Mouse (Mus musculus) liver, postnatal 0 days (tissue): ENCODE results near the gene Usf1. TPM values are rescaled to one million over a fixed set of nuclear protein-coding genes. Genes with fewer than 3 reads are reported as not detected.

ENCODE experiments used
- ATAC-seq: fragments of 200-750 bp; cut with Nextera tagmentation; 2 replicates; pipeline ENCODE4 v1.8.0; 2017; ENCODE audit warnings: mild to moderate bottlenecking, moderate library complexity
- DNase-seq: peaks from one replicate; pipeline ENCODE4 v3.0.0-alpha.2; 2016
- H3K27ac ChIP-seq: fragments of 300-500 bp; sonication (generic); 2 replicates; pipeline ENCODE4 v1.5.1; 2014; ENCODE audit warnings: antibody characterized with exemption, moderate library complexity, mild to moderate bottlenecking, low read depth
- H3K27me3 ChIP-seq: fragments of 300-500 bp; sonication (generic); 2 replicates; pipeline ENCODE4 v1.6.1; 2014; ENCODE audit warnings: low read length, control low read depth, mixed read lengths; ENCODE audit not compliant: insufficient read depth
- H3K36me3 ChIP-seq: fragments of 300-500 bp; sonication (generic); replicated peaks from 2 replicates; pipeline ENCODE4 v1.6.1; 2014; ENCODE audit warnings: mild to moderate bottlenecking, control low read depth, low read length, moderate library complexity, mixed read lengths; ENCODE audit not compliant: insufficient read depth
- H3K4me1 ChIP-seq: fragments of 300-500 bp; sonication (generic); 2 replicates; pipeline ENCODE4 v1.6.1; 2014; ENCODE audit warnings: antibody characterized with exemption, mild to moderate bottlenecking, control low read depth; ENCODE audit not compliant: insufficient read depth
- H3K4me2 ChIP-seq: fragments of 300-500 bp; sonication (generic); 2 replicates; pipeline ENCODE4 v1.6.1; 2014; ENCODE audit warnings: low read depth, mild to moderate bottlenecking, low read length, moderate library complexity, mixed read lengths
- H3K4me3 ChIP-seq: fragments of 300-500 bp; sonication (generic); 2 replicates; pipeline ENCODE4 v1.5.1; 2014; ENCODE audit warnings: low read depth, low read length
- H3K9ac ChIP-seq: fragments of 300-500 bp; sonication (generic); replicated peaks from 2 replicates; pipeline ENCODE4 v1.6.1; 2014; ENCODE audit warnings: mild to moderate bottlenecking, moderate library complexity
- H3K9me3 ChIP-seq: fragments of 300-500 bp; sonication (generic); 2 replicates; pipeline ENCODE4 v1.6.1; 2016; ENCODE audit warnings: mild to moderate bottlenecking, control low read depth, low read length, mixed read lengths
- CTCF ChIP-seq: sonication (generic); IDR thresholded peaks from 2 replicates; pipeline ENCODE4 v1.5.1; 2016; ENCODE audit warnings: antibody characterized with exemption, low read depth
- EP300 ChIP-seq: IDR thresholded peaks from 2 replicates; pipeline ENCODE4 v1.6.1; 2016; ENCODE audit warnings: antibody characterized with exemption, low read depth, mild to moderate bottlenecking
- WGBS: fragments of 180-500 bp; shearing (Covaris S2); extraction: QIAGEN DNeasy Blood & Tissue Kit; methylation state at CpG from one replicate; pipeline ENCODE4 v1.1.7; 2014; ENCODE audit not compliant: insufficient replicate concordance; 5-methylcytosine and 5-hydroxymethylcytosine counted together
- polyA plus RNA-seq: library from polyadenylated mRNA; unstranded; fragments of >200 nt; fragmentation: Nextera tagmentation; extraction: Ambion mirVana; gene quantifications from 2 replicates; pipeline ENCODE4 v1.2.1, GENCODE M21; 2015

The Usf1 gene
- polyA plus RNA-seq, 1 experiment from 2014 or later = 25.4 TPM

DNA sequence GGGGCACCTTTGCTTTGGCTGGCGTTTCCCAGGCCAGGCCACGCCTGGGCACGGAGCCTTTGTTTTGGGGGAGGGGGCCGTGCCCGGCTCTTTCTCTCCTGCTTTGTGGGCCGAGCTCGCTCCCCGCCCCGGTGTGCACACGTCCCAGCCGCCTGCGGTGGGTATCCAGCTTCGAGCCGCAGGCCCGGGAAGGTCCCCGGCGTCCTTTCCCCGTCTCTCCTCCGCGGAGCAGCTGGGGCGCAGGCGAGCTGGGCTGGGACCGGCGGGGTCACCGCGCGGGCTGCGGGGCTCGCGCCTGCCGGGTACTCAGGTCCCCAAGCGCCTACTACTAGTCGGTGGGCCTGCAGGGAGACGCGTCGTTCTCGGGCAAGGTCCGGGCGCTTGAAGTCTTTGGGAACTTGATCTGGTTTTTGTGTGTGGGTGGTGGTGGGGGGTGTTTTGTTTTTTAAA is 404 bp downstream of the Usf1 start:
- H3K9me3 ChIP-seq = no peaks in the 10 kb centered on the region
- H3K27me3 ChIP-seq = no peaks in the 10 kb centered on the region
- ATAC-seq (peak; percentile 75), DNase-seq (no peak)
- H3K36me3 ChIP-seq = peaks cover 10% of the 10 kb centered on the region
- peaks cover 18% of the 10 kb centered on the region for H3K4me1 ChIP-seq
- peak overlapping the region; percentile 98 for H3K9ac ChIP-seq
- H3K4me3 ChIP-seq = peak overlapping the region; percentile 100
- peak overlapping the region; percentile 95 for H3K27ac ChIP-seq
- WGBS = under 1% methylated on average over 30 of the region's 39 CpGs
- TF ChIP-seq CTCF (no peak), EP300 (no peak)
- H3K4me2 ChIP-seq = peak overlapping the region; percentile 73

DNA sequence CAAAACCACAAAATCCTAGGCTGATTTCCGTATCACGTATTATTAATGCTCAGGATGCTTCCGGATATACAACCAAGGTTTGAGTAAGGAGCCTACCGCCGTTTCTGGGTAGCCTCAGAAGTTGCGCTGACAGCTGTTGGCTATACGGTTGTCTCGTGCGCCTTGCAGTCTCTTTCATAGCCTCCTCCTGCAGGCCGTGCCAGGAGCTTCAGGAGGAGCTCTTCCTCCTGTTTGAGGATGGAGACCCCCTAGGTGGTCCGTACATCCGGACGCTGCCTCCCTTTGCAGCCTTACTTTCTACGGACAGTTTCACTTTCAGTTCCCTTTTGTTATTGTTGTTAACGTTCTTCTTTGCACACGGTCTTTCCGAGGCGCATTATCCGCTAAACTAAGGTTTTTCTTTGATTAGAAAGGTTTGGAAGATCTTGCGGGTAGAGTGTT is 908 bp downstream of the Usf1 start:
- peak; percentile 55 for DNase-seq
- Histone ChIP-seq H3K4me1 (peaks cover 18% of the 10 kb centered on the region), H3K9me3 (no peaks in the 10 kb centered on the region), H3K9ac (peak overlapping the region; percentile 98), H3K27ac (peak overlapping the region; percentile 95), H3K4me2 (peak overlapping the region; percentile 73), H3K27me3 (no peaks in the 10 kb centered on the region), H3K4me3 (peak overlapping the region; percentile 100), H3K36me3 (peaks cover 15% of the 10 kb centered on the region)
- TF ChIP-seq EP300 = no peak
- 0 out of 2 replicates have a peak, but pooled peaks have one; percentile 2 for TF ChIP-seq CTCF
- 0 out of 2 replicates have a peak, but pooled peaks have one; percentile 11 for ATAC-seq
- WGBS = 0% methylated on average over 20 of the region's 20 CpGs

GRCm38 (mm10) chr1:171412446-171412845 is 1.3 kb downstream of the Usf1 start:
- ATAC-seq (no peak), DNase-seq (no peak)
- Histone ChIP-seq H3K27me3 (no peaks in the 10 kb centered on the region), H3K36me3 (peaks cover 19% of the 10 kb centered on the region), H3K9ac (peak overlapping the region; percentile 98), H3K4me3 (peak overlapping the region; percentile 100), H3K9me3 (no peaks in the 10 kb centered on the region), H3K27ac (peak overlapping the region; percentile 95), H3K4me1 (peaks cover 18% of the 10 kb centered on the region), H3K4me2 (peak overlapping the region; percentile 73)
- no peak for TF ChIP-seq CTCF
- no peak for TF ChIP-seq EP300
- WGBS = 51% methylated on average over 3 of the region's 3 CpGs

GRCm38 (mm10) chr1:171413608-171414007 is 2.5 kb downstream of the Usf1 start:
- no peaks in the 10 kb centered on the region for H3K27me3 ChIP-seq
- 72% methylated on average over 8 of the region's 8 CpGs for WGBS
- H3K4me3 ChIP-seq = no peak overlapping the region
- ATAC-seq = no peak
- no peaks in the 10 kb centered on the region for H3K9me3 ChIP-seq
- TF ChIP-seq CTCF (no peak), EP300 (no peak)
- H3K36me3 ChIP-seq = peaks cover 22% of the 10 kb centered on the region
- H3K27ac ChIP-seq = no peak overlapping the region
- H3K4me1 ChIP-seq = peaks cover 20% of the 10 kb centered on the region
- H3K9ac ChIP-seq = no peak overlapping the region
- no peak overlapping the region for H3K4me2 ChIP-seq
- DNase-seq = no peak

DNA sequence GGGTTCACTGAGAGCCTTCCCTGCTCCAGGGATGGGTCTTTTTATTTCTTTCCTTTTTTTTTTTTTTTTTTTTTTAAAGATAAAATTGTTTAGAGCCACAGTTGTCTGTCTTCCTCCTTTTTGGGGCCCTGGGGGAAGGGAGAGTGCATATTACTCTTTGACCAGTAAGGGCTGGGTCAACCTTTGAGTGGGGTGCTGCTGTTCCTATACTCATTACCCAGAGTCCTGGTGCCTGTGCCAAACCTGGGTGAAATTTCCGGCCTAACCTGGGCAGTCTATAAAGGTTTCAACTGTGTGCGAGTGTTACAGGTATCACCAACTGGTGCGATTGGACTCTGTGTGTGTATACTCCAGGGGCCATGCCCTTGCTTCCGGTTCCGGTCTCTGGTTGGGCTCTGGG is 7.5 kb downstream of the Usf1 start, which contains the start of gene Tstd1:
Gene Tstd1, plus strand, starts transcription at position 213 of the 400 bp plus-strand sequence.
- TF ChIP-seq EP300 = 0 out of 2 replicates have a peak, but pooled peaks have one; percentile 22
- TF ChIP-seq CTCF = no peak

DNA sequence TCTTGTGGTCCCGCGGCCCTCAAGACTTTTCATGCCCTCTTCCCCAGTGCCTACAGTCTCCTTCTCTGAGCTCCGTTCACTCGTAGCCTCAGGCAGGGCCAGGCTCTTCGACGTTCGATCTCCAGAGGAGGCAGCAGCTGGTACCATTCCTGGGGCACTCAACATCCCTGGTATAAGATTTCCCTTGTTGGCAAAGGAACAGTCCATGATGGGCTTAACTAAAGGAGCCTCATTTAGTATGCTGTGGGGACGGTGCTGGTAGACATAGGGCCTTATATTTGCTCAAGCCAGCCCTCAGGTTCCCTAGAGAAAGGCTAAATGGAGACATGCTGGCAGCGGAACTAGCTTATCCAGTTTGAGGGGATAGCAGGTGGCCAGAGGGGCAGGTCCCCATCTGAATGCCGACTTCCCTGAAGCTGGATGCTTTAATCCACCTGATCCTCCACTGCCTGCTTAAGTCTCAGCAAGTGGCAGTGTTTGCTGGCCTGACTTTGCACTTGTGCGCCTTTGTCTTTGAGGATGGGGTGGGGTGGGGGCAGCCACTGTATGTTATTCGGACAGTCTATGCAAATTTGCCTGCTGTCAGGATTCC is 8.3 kb downstream of the Usf1 start:
- Histone ChIP-seq H3K9ac (no peak overlapping the region), H3K27me3 (no peaks in the 10 kb centered on the region), H3K27ac (peak overlapping the region; percentile 66; the same call in 1 of the 2 replicates), H3K36me3 (peaks cover 36% of the 10 kb centered on the region), H3K4me3 (no peak overlapping the region), H3K4me2 (peak overlapping the region; percentile 26), H3K9me3 (no peaks in the 10 kb centered on the region), H3K4me1 (0 out of 2 replicates have a peak, but pooled peaks cover 2% of the 10 kb centered on the region)
- DNase-seq = no peak
- WGBS = 77% methylated on average over 12 of the region's 12 CpGs
- TF ChIP-seq CTCF = no peak
- no peak for TF ChIP-seq EP300
- no peak for ATAC-seq

More for the DNA sequence above, 7.5 kb downstream of the Usf1 start, which contains the start of gene Tstd1:
- H3K9ac ChIP-seq = no peak within 1 kb of the TSS
- H3K4me2 ChIP-seq = peak within 1 kb of the TSS; percentile 26
- WGBS = 66% methylated on average over 5 of the region's 5 CpGs
- no peak within 1 kb of the TSS for H3K4me3 ChIP-seq
- peak within 1 kb of the TSS; percentile 66 for H3K27ac ChIP-seq
- peaks cover 7% of the 10 kb centered on the region for H3K4me1 ChIP-seq
- peak; percentile 59 for DNase-seq
- H3K36me3 ChIP-seq = peaks cover 36% of the 10 kb centered on the region
- peak; percentile 90 for ATAC-seq
- H3K9me3 ChIP-seq = no peaks in the 10 kb centered on the region
- no peaks in the 10 kb centered on the region for H3K27me3 ChIP-seq
